Mouse (Mus musculus) embryo, embryonic 9.5 days (tissue): ENCODE results near the gene Tas2r116.

Source experiments
- DNase-seq: peaks from one replicate; pipeline ENCODE4 v3.0.0-alpha.2; 2017; ENCODE audit errors: extremely low spot score

The Tas2r116 gene

GRCm38 (mm10) chr6:132855138-132855537 lies at the start of gene Tas2r116:
Gene Tas2r116, plus strand, starts transcription at chr6:132855438.
- DNase-seq = no peak

GRCm38 (mm10) chr6:132846842-132847241 lies 8.4 kb upstream of the Tas2r116 start, which contains the start of gene Tas2r123:
Gene Tas2r123, plus strand, starts transcription at chr6:132847142.
- no peak for DNase-seq

GRCm38 (mm10) chr6:132867708-132868107 lies 12.5 kb downstream of the Tas2r116 start, which contains the start of gene Tas2r110:
Gene Tas2r110, plus strand, starts transcription at chr6:132868008.
- no peak for DNase-seq

GRCm38 (mm10) chr6:132892711-132893110 lies 37.5 kb downstream of the Tas2r116 start, which contains the start of gene Tas2r113:
Gene Tas2r113, plus strand, starts transcription at chr6:132893011.
- DNase-seq = no peak
